Comparison of ENCODE assay signal across 24 mouse cellular contexts in the genomic region with DNA sequence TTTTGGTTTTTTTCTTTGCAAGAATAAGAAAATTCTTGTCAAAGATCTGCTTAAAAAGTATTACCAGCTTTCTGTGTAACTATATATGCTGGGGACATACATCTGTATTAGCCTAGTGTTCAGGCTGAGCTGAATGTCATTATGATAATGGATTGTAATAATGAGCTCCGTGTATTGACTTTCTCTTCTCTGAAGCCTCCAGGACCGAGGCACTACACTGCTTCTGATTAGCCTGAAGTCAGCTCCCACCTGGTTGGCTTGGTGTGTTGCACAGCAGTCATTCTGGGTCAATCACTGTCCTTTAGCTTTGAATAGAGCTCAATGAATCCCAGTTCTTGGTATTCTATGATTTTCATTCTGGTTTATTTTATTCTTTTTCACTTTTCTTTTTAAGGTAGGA.
"Had no signal": no experiment of that assay in that cellular context is flagged by ENCODE, and none has a peak within 500 bp of the region (broad histone marks: within the 10 kb centered on the region; RNA-seq: fewer than 3 reads in every experiment).

No protein-coding gene starts in this region.

- H3K9me3 ChIP-seq: heart, embryonic 10.5 days; heart, embryonic 12.5 days; hindbrain, embryonic 10.5 days; hindbrain, embryonic 12.5 days; intestine, embryonic 15.5 days; limb, embryonic 13.5 days; limb, embryonic 15.5 days; liver, embryonic 12.5 days had no signal

- H3K27ac ChIP-seq: gastrocnemius, adult 2 months; heart, embryonic 10.5 days; hindbrain, embryonic 10.5 days; hindbrain, embryonic 12.5 days; hindbrain, embryonic 14.5 days; intestine, embryonic 15.5 days; layer of hippocampus, adult 2 months; left cerebral cortex, adult 2 months; limb, embryonic 13.5 days; limb, embryonic 15.5 days; liver, embryonic 12.5 days had no signal

- H3K9ac ChIP-seq: heart, embryonic 12.5 days; hindbrain, embryonic 12.5 days; hindbrain, embryonic 14.5 days; intestine, embryonic 15.5 days; limb, embryonic 13.5 days; limb, embryonic 15.5 days; liver, embryonic 12.5 days had no signal

- H3K4me3 ChIP-seq: gastrocnemius, adult 2 months; heart, embryonic 10.5 days; heart, embryonic 12.5 days; hindbrain, embryonic 10.5 days; hindbrain, embryonic 12.5 days; intestine, embryonic 15.5 days; layer of hippocampus, adult 2 months; left cerebral cortex, adult 2 months; limb, embryonic 13.5 days; limb, embryonic 15.5 days; liver, embryonic 12.5 days had no signal

- ATAC-seq: hindbrain, embryonic 16.5 days; inflammation-experienced regulatory T-cells, adult 6 months; intestine, embryonic 15.5 days; intestine, postnatal 0 days; liver, embryonic 12.5 days had no signal

- H3K27me3 ChIP-seq: heart, embryonic 12.5 days; hindbrain, embryonic 12.5 days; intestine, embryonic 15.5 days; limb, embryonic 13.5 days; limb, embryonic 15.5 days; liver, embryonic 12.5 days had no signal

- H3K4me1 ChIP-seq: heart, embryonic 10.5 days; heart, embryonic 12.5 days; hindbrain, embryonic 10.5 days; hindbrain, embryonic 12.5 days; intestine, embryonic 15.5 days; limb, embryonic 13.5 days; limb, embryonic 15.5 days; liver, embryonic 12.5 days had no signal

- H3K36me3 ChIP-seq: heart, embryonic 10.5 days; heart, embryonic 12.5 days; hindbrain, embryonic 10.5 days; hindbrain, embryonic 12.5 days; intestine, embryonic 15.5 days; limb, embryonic 13.5 days; limb, embryonic 15.5 days; liver, embryonic 12.5 days had no signal

- DNase-seq: gastrocnemius, adult 2 months; gastrocnemius, postnatal 10 days; gastrocnemius, postnatal 25 days; heart, adult 18-20 months; heart, postnatal 10 days; heart, postnatal 4 days; kidney, adult 18-20 months; kidney, adult 8-10 months; kidney, postnatal 25 days; left cerebral cortex, postnatal 4 days had no signal

- H3K4me2 ChIP-seq: heart, embryonic 12.5 days; hindbrain, embryonic 12.5 days; hindbrain, embryonic 14.5 days; intestine, embryonic 15.5 days; limb, embryonic 13.5 days; limb, embryonic 15.5 days; liver, embryonic 12.5 days had no signal
